Mouse (Mus musculus) embryonic facial prominence, embryonic 15.5 days (tissue): ENCODE data around the gene Ankrd33. TPM values are rescaled to one million over a fixed set of nuclear protein-coding genes. Genes with fewer than 3 reads are reported as not detected.

Experiments used
- ATAC-seq: fragments of 200-750 bp; cut with Nextera tagmentation; 2 replicates; pipeline ENCODE4 v1.8.0; 2017; ENCODE audit warnings: low read depth, moderate TSS enrichment; ENCODE audit not compliant: insufficient number of reproducible peaks, low FRiP score, low TSS enrichment
- H3K27ac ChIP-seq: fragments of 300-500 bp; sonication (generic); replicated peaks from 2 replicates; pipeline ENCODE4 v1.5.1; 2015; ENCODE audit warnings: mild to moderate bottlenecking, inconsistent platforms
- H3K27me3 ChIP-seq: fragments of 300-500 bp; sonication (generic); 2 replicates; pipeline ENCODE4 v1.6.1; 2015; ENCODE audit warnings: inconsistent platforms
- H3K36me3 ChIP-seq: fragments of 300-500 bp; sonication (generic); 2 replicates; pipeline ENCODE4 v1.6.1; 2015; ENCODE audit warnings: mild to moderate bottlenecking, inconsistent platforms
- H3K4me1 ChIP-seq: fragments of 300-500 bp; sonication (generic); 2 replicates; pipeline ENCODE4 v1.6.1; 2015; ENCODE audit warnings: inconsistent platforms
- H3K4me2 ChIP-seq: fragments of 300-500 bp; sonication (generic); replicated peaks from 2 replicates; pipeline ENCODE4 v1.6.1; 2015; ENCODE audit warnings: mild to moderate bottlenecking, inconsistent platforms
- H3K4me3 ChIP-seq: fragments of 300-500 bp; sonication (generic); replicated peaks from 2 replicates; pipeline ENCODE4 v1.5.1; 2015; ENCODE audit warnings: mild to moderate bottlenecking, inconsistent platforms
- H3K9ac ChIP-seq: fragments of 300-500 bp; sonication (generic); 2 replicates; pipeline ENCODE4 v1.6.1; 2015; ENCODE audit warnings: inconsistent platforms
- H3K9me3 ChIP-seq: fragments of 300-500 bp; sonication (generic); replicated peaks from 2 replicates; pipeline ENCODE4 v1.6.1; 2016; ENCODE audit warnings: inconsistent platforms
- WGBS: fragments of 180-500 bp; shearing (Covaris S2); methylation state at CpG from one replicate; pipeline ENCODE4 v1.1.7; 2015; 5-methylcytosine and 5-hydroxymethylcytosine counted together
- polyA plus RNA-seq: library from polyadenylated mRNA; unstranded; fragments of >200 nt; fragmentation: Nextera tagmentation; extraction: Ambion mirVana; gene quantifications from 2 replicates; pipeline ENCODE4 v1.2.1, GENCODE M21; 2015

The Ankrd33 gene
- polyA plus RNA-seq, 1 experiment from 2014 or later = not detected

GRCm38 (mm10) chr15:101126876-101127544 lies 11.5 kb downstream of the Ankrd33 start:
- H3K27me3 ChIP-seq = peaks cover 14% of the 10 kb centered on the region
- no peaks in the 10 kb centered on the region for H3K36me3 ChIP-seq
- H3K4me2 ChIP-seq = no peak overlapping the region
- peak; percentile 63 for ATAC-seq
- H3K4me1 ChIP-seq = peaks cover 37% of the 10 kb centered on the region
- no peaks in the 10 kb centered on the region for H3K9me3 ChIP-seq
- WGBS = 72% methylated on average over 12 of the region's 12 CpGs
- H3K27ac ChIP-seq = peak overlapping the region; percentile 72
- H3K4me3 ChIP-seq = no peak overlapping the region
- no peak overlapping the region for H3K9ac ChIP-seq

GRCm38 (mm10) chr15:101128181-101129089 lies 12.9 kb downstream of the Ankrd33 start, which contains the start of gene Acvrl1:
TSS of gene Acvrl1 (plus strand) at chr15:101128522.
- Histone ChIP-seq H3K27me3 (peaks cover 14% of the 10 kb centered on the region), H3K9me3 (no peaks in the 10 kb centered on the region), H3K36me3 (no peaks in the 10 kb centered on the region), H3K4me1 (peaks cover 41% of the 10 kb centered on the region), H3K9ac (peak within 1 kb of the TSS; percentile 45; the same call in 1 of the 2 replicates), H3K4me3 (peak within 1 kb of the TSS; percentile 48), H3K4me2 (peak within 1 kb of the TSS; percentile 83), H3K27ac (0 out of 2 replicates have a peak within 1 kb of the TSS, but pooled peaks have one; percentile 24)
- WGBS = 5% methylated on average over 46 of the region's 46 CpGs
- 0 out of 2 replicates have a peak, but pooled peaks have one; percentile 26 for ATAC-seq

- Histone ChIP-seq H3K4me1 (peaks cover 51% of the 10 kb centered on the region), H3K27me3 (peaks cover 14% of the 10 kb centered on the region), H3K9ac (no peak overlapping the region)
Observed at GRCm38 (mm10) chr15:101129412-101129811, 13.9 kb downstream of the Ankrd33 start.

GRCm38 (mm10) chr15:101131498-101131897 lies 15.9 kb downstream of the Ankrd33 start:
- ATAC-seq = no peak
- Histone ChIP-seq H3K9ac (no peak overlapping the region), H3K4me1 (peaks cover 56% of the 10 kb centered on the region), H3K4me3 (no peak overlapping the region), H3K36me3 (no peaks in the 10 kb centered on the region), H3K27ac (no peak overlapping the region), H3K9me3 (no peaks in the 10 kb centered on the region), H3K4me2 (no peak overlapping the region), H3K27me3 (peaks cover 14% of the 10 kb centered on the region)
- WGBS = 19% methylated on average over 11 of the region's 11 CpGs

More at GRCm38 (mm10) chr15:101129412-101129811, 13.9 kb downstream of the Ankrd33 start:
- H3K9me3 ChIP-seq = no peaks in the 10 kb centered on the region
- peak overlapping the region; percentile 83 for H3K4me2 ChIP-seq
- WGBS = 51% methylated on average over 5 of the region's 5 CpGs
- H3K27ac ChIP-seq = no peak overlapping the region
- H3K4me3 ChIP-seq = peak overlapping the region; percentile 48
- no peaks in the 10 kb centered on the region for H3K36me3 ChIP-seq
- no peak for ATAC-seq

- no peak overlapping the region for H3K4me3 ChIP-seq
- H3K4me1 ChIP-seq = peaks cover 51% of the 10 kb centered on the region
- H3K27ac ChIP-seq = no peak overlapping the region
- H3K36me3 ChIP-seq = peaks cover under 1% of the 10 kb centered on the region; the same call in 1 of the 2 replicates
- no peak overlapping the region for H3K9ac ChIP-seq
- no peaks in the 10 kb centered on the region for H3K9me3 ChIP-seq
- 56% methylated on average over 6 of the region's 6 CpGs for WGBS
- peaks cover 14% of the 10 kb centered on the region for H3K27me3 ChIP-seq
- H3K4me2 ChIP-seq = no peak overlapping the region
- ATAC-seq = no peak
Observed at GRCm38 (mm10) chr15:101132041-101132440, 16.5 kb downstream of the Ankrd33 start.

GRCm38 (mm10) chr15:101132761-101133160 lies 17.2 kb downstream of the Ankrd33 start:
- no peak overlapping the region for H3K9ac ChIP-seq
- no peak overlapping the region for H3K4me2 ChIP-seq
- no peaks in the 10 kb centered on the region for H3K9me3 ChIP-seq
- H3K27ac ChIP-seq = peak overlapping the region; percentile 12; the same call in 1 of the 2 replicates
- no peak for ATAC-seq
- peaks cover 49% of the 10 kb centered on the region for H3K4me1 ChIP-seq
- H3K27me3 ChIP-seq = peaks cover 14% of the 10 kb centered on the region
- peaks cover 8% of the 10 kb centered on the region; the same call in 1 of the 2 replicates for H3K36me3 ChIP-seq
- 63% methylated on average over 6 of the region's 6 CpGs for WGBS
- no peak overlapping the region for H3K4me3 ChIP-seq

GRCm38 (mm10) chr15:101133993-101134704 lies 18.6 kb downstream of the Ankrd33 start:
- WGBS = 22% methylated on average over 15 of the region's 15 CpGs
- H3K27ac ChIP-seq = peak overlapping the region; percentile 65
- H3K4me3 ChIP-seq = 0 out of 2 replicates have a peak overlapping the region, but pooled peaks have one; percentile 15
- H3K9ac ChIP-seq = no peak overlapping the region
- peak; percentile 54; the same call in 1 of the 2 replicates for ATAC-seq
- peaks cover 14% of the 10 kb centered on the region for H3K27me3 ChIP-seq
- peaks cover 8% of the 10 kb centered on the region; the same call in 1 of the 2 replicates for H3K36me3 ChIP-seq
- H3K4me1 ChIP-seq = peaks cover 40% of the 10 kb centered on the region
- H3K9me3 ChIP-seq = no peaks in the 10 kb centered on the region
- peak overlapping the region; percentile 12 for H3K4me2 ChIP-seq

- Histone ChIP-seq H3K4me3 (peak overlapping the region; percentile 8; the same call in 1 of the 2 replicates), H3K4me2 (peak overlapping the region; percentile 12; the same call in 1 of the 2 replicates), H3K27me3 (peaks cover 7% of the 10 kb centered on the region; the same call in 1 of the 2 replicates), H3K4me1 (peaks cover 49% of the 10 kb centered on the region), H3K9ac (no peak overlapping the region), H3K9me3 (no peaks in the 10 kb centered on the region), H3K27ac (no peak overlapping the region), H3K36me3 (peaks cover 8% of the 10 kb centered on the region; the same call in 1 of the 2 replicates)
- WGBS = 39% methylated on average over 8 of the region's 8 CpGs
- no peak for ATAC-seq
Observed at GRCm38 (mm10) chr15:101135405-101135804, 19.9 kb downstream of the Ankrd33 start.

GRCm38 (mm10) chr15:101137455-101137854 lies 21.9 kb downstream of the Ankrd33 start:
- no peaks in the 10 kb centered on the region for H3K27me3 ChIP-seq
- 81% methylated on average over 11 of the region's 11 CpGs for WGBS
- no peak overlapping the region for H3K27ac ChIP-seq
- H3K4me2 ChIP-seq = no peak overlapping the region
- H3K9me3 ChIP-seq = no peaks in the 10 kb centered on the region
- H3K9ac ChIP-seq = no peak overlapping the region
- peaks cover 50% of the 10 kb centered on the region for H3K4me1 ChIP-seq
- H3K4me3 ChIP-seq = no peak overlapping the region
- H3K36me3 ChIP-seq = peaks cover 8% of the 10 kb centered on the region; the same call in 1 of the 2 replicates
- no peak for ATAC-seq

- no peak overlapping the region for H3K27ac ChIP-seq
- H3K36me3 ChIP-seq = peaks cover 8% of the 10 kb centered on the region; the same call in 1 of the 2 replicates
- no peak overlapping the region for H3K4me2 ChIP-seq
- ATAC-seq = no peak
- no peak overlapping the region for H3K9ac ChIP-seq
- H3K4me3 ChIP-seq = no peak overlapping the region
- H3K4me1 ChIP-seq = peaks cover 56% of the 10 kb centered on the region
- no peaks in the 10 kb centered on the region for H3K9me3 ChIP-seq
- WGBS = 69% methylated on average over 3 of the region's 3 CpGs
- no peaks in the 10 kb centered on the region for H3K27me3 ChIP-seq
Observed at GRCm38 (mm10) chr15:101138675-101139074, 23.1 kb downstream of the Ankrd33 start.
